Mouse (Mus musculus) v-Abl transformed pro-B cells (cell line): ENCODE results near the gene Dst.

Source experiments
- in situ Hi-C, 2 experiments: fragments of 400-800 bp; cut with MboI; formaldehyde crosslinking; loops; one replicate each; pipeline ENCODE4 v1.15.1; 2025; ENCODE audit not compliant: unreplicated experiment in 2 of 2

The Dst gene

DNA sequence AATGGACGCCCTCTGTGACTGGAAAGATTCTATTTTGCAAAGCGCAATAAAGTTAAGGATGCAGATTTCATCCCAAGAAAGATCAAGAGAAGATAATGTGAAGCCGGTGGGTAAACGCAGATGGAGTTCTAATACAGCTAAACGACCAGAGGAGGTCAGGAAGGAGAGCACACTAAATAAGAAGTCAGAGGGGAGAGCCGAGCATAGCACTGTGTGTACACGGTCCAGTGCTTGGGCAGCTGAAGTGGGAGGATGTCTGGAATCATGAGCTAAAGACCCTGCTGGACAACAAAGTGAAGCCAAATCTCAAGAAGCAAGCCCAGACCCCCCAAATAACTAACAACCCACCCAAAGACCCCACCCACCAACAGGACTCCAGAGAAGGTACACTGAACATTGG is 14.9 kb downstream of the Dst start:
- in situ Hi-C loops, result no loop called here

DNA sequence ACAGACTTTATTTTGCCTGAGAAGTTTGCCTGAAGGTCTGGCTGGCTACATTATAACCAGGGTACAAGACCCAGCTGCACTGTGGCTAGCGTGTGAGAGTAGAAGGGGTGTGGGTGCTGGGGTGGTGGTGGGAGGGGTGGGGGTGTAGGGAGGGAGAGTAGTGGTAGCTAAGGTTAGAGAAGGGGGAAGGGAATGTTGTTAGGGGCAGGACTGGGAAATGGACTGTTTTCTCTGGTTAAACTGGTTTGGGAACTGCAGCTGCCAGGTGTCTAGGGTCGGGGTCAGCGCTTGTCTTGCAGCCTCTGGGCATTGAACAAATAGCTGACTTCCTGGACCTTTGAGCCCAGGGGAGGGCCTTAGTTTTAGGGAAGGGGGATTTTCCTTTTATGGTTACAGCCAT is 17.3 kb downstream of the Dst start:
- in situ Hi-C loops, result no loop called here

DNA sequence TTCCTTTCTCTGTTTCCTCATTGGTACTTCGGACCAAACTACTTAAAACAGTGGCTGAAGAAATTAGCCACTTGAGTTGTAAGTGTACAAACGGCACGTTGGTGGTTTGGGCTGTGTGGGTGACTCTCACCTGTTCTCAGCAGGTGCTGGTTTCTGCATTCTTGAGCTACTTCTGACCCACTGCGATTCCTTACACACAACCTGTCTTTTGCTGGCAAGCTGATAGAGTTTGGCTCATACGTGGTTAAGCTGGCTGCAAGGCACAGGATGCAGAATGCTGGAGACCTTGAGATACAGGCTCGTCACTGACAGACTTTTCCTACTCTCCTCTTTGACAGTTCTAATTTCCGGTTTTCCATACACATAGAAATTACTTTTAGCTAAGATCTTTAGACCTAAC is 19.4 kb downstream of the Dst start:
- in situ Hi-C loops, result no loop called here

DNA sequence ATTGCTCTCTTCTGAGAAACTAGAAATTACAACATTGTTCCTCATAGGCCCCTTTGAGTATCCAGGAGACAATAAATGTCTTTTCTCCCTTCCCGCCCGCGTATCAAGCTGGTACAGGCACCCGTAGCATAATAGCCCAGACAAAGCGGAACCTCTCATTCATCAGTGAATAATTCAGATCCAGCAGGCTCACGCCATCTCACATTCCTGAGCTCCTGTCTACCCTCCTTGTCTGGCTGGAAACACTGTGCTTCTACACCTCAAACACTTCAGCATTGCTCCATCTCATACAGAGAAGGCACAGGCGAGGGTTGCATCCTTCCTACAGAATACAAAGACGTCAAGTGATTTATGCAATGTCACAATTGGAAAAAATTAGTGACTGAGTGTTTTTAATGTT is 23.8 kb downstream of the Dst start:
- in situ Hi-C loops, result no loop called here

DNA sequence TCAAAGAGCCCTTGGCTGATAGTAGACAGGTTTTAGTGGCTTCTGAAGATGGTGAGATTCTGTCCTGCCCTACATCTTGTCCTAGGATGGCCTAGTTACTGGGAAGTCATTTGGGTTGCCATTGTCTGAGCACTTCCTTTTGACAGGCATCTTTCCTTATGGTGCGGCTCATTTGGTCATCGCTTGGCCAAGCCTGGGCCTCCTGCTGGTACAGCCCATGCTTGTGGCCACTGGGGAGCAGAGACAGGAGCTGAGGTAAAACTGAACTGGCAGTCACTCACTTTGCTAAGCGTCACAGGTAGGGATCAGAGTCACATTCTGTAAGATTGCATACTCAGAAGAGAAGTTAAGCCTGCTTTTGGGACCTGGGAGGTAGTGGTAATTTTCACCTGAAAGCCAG is 24.2 kb downstream of the Dst start:
- in situ Hi-C loops, result no loop called here

DNA sequence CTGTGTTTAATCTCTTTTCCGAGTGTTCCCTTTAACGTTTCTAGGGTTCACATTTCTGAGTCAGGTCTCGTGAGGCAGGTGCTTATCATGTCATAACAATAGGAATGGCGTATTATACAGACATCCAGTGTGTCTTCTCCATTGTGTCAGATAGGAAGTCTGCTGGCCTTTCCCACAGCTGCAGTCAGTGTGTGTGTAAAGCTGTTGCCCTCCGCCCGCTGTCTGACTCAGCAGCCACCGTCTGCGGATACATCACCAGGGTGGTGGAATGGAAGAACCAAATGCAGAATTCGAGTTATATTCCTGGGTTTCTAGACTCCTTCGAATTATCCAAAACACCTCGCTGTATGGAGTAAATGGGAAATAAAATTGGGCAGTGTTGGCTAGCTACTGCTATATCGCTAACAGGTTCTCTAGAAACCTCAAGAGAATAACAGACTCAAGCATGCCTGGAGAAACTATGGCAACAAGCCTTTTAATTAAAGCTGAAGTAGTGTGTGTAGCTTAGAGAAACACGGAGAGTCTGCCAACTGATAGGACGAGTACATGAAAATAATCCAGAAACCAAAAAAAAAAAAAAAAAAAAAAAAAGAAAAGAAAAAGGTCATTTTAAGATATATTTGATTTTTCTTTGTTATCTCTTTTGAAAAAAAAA is 24.9 kb downstream of the Dst start:
- in situ Hi-C loops, result no loop called here

DNA sequence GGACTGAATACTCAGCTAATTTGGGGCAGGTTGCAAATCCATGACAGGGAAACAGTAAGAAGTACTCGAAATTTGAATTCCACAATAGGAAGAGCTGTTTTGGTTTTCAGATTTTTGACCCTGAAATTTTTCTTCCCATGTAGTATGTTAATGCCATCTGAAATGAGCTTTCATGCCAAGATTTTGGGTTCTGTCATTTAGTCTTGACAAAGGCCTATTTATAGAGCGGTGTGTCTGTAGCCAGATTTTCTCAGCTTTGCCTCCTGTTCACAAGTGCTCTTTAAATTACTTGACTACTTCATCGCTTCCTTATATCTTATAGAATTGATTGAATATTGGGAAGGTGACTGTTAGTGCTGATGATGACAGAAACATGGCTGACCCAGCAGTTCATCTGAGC is 27.9 kb downstream of the Dst start:
- in situ Hi-C loops, result no loop called here

DNA sequence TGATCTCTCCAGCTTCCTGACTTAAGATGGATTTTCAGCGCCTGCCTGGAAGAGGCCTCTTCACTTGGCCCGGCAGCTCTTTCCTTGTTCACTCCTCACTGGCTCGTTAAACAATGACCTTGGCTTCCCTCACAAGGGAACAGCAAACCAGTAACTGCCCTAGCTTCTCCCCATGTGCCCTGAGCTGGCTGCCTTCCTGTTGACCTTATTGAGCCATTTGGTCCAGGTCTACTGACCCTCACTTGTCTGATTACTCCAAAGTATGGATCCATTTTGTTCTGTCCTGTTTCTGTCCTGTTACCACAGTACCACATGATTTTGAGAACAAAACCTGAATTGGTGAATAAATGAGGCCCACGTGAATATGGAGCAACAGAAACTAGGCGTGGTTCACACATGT is 31.8 kb downstream of the Dst start:
- in situ Hi-C loops, result no loop called here

DNA sequence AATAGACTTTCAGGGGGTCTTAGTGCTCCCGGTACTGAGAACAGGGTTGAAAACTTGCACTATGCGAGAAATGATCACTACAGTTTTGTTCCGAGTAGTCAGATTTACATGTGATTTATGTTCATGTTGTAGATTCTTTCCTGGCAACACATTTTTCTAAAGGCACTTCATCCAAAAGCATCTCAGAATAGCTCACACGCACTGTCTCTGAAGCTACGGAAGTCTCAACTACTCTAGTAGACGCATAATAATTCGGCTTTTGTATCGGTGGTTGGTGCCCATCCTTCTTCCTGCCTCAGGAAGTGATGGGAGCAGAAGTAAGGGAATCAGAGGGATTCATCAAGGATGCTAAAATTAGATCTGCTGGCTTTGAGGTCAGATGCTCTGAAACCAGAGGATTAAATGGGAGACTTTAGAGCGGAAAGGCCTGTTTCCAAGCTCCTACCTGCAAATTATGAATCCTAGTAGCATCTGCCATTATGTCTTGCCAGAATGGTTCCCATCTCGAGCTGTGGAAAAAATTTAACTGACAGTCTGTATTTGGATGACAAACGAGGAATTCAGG is 32.4 kb downstream of the Dst start:
- in situ Hi-C loops, result no loop called here

DNA sequence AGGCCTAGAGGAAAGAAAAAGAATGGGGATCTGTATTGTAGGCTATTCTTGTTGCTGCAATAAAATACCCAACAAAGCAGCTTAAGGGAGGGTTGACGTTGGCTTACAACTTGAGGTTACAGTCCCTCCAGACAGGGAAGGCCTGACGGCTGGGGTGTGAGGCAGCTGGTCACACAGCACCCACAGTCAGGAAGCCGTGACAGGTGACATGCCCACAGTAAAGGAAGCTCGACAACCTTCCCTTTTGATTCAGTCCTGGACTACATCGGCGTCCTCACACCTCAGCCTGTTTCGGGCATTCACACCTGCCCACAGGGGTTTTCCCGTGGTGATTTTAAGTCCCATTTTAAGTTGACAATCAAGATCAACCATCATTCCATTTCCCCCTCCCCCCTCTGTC is 34.6 kb downstream of the Dst start:
- in situ Hi-C loops, result no loop called here

DNA sequence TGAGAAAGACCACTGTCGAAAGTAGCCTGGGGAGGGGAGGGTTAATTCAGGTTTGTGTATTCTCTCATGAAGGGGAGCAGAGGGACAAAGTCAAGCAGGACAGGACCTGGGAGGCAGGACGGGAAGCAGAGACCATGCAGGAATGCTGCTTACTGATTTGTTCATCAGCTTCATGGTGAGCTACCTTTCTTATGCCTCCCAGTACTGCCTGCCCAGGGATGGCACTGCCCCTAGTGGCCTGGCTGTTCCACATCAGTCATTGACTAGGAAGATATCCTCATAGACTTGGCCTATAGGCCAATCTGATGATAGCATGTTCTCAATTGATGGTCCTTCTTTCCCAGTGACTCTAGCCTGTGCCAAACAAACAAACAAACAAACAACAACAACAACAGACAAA is 35.9 kb downstream of the Dst start:
- in situ Hi-C loops, result no loop called here

DNA sequence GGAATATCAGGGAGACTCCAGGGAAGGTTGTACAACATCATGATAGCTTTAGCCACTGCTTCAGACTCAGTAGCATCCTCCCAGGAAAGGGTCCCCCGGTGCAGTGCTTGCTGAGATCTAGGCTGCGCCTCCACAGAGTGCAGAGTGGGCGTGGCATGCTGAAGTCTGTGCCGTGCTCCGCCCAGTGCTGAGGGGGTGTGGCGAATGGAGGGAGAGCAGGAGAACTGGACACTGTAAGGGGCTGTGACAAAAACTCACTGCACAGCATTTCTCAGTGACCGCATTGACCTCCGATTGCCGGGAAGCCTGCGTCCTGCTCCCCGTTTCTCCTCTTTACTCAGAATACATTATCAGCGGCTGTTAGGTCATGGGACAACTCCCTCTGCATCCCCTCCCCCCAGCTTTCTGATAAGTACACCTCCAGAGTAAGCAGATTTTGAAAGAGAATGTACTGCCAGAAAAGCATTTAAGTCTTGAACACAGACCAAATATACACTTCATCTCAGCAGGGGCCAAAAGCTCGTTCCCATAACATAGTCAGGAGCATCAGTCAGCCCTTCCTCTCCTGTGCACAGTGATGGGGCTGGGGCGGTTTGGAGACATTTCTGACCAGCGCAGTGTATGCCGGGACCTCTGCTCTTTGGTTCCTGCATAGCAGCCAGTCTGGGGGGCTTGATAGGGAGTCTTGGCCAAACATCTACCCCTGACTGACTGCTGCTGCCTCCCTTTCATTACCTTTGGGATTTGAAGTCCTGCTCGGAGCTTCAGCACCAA is 37.1 kb downstream of the Dst start:
- in situ Hi-C loops, result no loop called here

DNA sequence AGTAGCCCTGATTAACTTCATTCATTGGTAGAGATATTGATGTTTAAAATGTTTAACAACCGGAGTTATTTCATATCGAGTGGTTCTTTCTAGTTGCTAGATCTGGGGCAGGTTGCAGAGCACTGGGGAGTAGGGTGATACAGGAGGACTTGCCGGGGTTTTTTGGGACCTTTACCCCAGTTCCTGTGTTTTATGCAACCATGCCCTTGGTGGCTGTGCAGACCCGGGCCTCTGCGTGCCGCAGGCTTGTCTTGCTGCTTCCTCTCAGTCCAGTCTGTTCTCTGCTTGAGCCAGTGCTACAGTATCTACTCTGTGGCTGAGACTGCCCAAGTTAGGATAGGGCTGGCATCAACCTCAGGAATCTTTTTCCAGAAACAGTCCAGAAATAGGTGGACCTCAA is 37.7 kb downstream of the Dst start:
- in situ Hi-C loops, result no loop called here

DNA sequence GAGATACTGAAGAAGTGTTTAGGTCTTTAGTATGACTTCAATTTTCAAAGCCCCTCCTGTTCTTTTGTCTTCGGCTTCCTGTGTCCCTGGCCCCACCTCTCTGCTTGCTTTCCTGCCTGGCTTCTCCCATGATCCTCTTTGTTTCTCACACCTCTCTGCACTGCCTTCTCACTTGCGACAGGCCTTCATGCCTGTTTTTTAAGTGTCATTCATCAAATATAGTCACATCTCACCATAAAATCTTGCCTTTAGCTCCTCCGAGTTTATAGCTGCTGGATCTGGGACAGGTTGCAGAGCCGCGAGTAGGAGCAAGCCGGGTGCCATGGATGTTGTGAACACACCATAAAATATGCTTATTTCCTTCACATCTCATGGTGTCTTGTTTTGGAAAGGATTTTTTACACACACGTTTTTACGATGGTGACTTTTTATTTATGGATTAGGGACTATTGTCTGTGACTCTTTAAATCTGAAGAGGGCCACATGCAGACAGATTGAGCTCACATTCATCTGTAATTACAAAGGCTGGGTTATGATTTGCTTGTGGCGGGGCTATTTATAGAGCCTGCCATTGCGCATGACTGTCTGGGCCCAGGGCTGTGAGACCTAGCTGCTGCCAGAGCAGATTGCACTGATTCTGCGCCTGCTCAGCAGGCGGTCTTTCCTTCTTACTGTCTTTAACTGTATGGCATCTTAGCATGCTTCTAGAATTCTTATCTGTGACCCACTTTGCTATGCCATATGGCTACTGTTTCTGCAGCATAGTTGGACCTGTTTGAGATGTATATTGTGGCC is 38.8 kb downstream of the Dst start:
- in situ Hi-C loops, result no loop called here

DNA sequence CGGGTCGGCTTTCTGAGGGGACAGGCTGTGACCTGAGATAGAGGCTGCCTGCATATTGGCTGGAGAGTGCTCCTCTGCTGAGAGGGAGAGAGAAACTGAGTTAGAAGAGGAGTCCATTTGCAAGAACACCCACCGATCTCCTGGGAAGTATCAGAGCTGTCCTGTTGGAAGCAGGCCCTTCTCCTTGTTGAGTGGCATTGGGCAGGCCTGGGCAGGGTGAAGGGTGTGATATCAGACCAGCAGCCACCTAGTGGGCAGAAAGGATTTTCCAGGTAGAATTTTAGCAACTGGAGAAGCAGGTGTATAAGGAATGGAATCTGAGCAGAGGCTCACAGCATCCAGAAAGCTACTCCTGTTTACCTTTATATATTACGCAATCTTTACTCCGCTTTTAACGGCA is 39.8 kb downstream of the Dst start:
- in situ Hi-C loops, result no loop called here

DNA sequence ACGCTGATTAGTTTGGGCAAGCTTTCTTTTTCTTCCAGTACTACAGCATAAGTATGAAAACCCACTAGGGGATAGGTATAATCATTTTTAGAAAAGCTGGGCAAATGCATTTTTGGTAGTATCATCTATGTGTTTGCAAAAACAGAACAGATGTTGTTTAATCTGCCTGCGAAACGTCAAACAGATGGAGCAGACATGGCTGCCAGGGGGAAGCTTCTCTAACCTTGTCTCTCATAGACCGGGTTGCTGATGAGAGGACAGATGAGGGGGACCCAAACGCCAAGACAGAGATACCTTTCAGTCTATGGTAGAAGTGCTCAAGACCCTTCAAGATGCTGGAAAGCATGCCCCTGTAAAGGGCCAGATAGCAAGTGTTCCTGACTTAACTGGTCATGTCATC is 40.5 kb downstream of the Dst start:
- in situ Hi-C loops, result no loop called here

DNA sequence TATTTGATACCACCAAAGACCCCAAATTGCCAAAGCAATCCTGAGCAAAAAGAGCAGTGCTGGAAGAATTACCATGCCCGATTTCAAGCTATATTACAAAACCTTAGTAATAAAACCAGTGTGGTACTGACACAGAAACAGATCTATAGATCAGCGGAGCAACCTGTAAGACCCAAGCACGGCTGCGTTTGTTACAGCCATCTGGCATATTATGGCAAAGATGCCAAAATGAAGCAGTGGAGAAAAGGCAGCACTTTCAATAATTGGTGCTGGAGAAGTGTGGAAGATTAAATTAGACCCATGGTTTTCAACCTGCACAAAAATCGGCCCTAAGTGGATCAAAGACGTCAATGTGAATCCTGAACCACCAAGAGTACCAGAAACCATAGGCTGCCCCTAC is 47.6 kb downstream of the Dst start:
- in situ Hi-C loops, result no loop called here

DNA sequence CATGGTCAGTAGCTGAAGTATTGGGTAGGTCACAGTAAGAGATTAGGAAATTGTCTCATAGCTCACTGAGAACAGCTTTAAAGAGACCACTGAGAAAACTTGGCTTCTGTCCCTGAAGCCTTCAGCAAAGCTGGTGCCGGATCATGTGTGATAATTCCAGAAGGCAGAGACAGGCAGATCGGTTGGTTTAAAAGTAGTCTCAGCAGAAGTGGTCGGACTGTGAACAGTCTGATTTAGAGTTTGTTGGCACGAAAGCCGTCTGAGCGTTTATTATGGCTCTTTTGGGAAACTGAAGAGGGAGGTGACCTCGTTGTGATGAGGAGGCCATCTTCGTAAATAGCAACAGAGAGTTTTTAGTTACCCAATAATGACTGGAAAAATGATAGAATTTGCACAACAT is 52.4 kb downstream of the Dst start:
- in situ Hi-C loops, result loop anchor here (5.0 to 10.0 kb wide), 2 partner anchors 66 to 278 kb away; no protein-coding TSS in a partner anchor

DNA sequence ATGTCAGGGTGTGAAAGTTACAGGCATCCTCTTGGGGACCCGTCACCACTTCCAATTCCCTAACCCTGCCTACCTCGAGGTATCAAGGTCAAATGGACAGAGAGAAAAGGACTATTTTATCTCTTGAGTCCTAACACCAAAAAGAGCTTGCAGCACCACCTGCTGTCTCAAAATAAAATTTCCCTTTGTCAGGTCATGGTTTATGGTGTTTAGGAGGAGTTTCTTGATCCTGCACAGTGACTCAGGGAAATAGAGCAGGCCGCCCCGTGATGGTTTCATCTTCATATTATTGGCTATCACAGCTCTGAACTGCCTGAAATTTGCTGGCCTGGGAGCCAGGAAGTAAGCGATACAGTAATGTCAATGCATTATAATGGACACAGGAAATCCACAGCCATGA is 56.6 kb downstream of the Dst start:
- in situ Hi-C loops, result loop anchor here (5.0 to 10.0 kb wide), 2 partner anchors 70 to 282 kb away; no protein-coding TSS in a partner anchor

DNA sequence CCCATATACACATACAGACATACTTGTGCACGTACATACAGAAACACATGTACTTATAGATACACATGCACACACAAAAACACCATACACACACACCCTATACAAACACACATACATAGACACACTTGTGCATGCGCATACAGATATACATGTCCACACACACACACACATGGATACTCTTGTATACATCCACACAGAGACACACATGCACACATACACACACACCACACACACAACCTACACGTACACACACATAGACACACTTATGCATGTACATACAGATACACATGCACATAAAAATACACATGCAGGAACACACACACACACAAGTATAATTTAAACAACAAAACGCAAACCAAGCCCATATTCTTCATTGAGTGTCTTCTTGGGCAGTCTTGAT is 57.8 kb downstream of the Dst start:
- in situ Hi-C loops, result loop anchor here in 1 of 2 experiments (5.0 to 10.0 kb wide), 2 partner anchors 71 to 284 kb away; no protein-coding TSS in a partner anchor

DNA sequence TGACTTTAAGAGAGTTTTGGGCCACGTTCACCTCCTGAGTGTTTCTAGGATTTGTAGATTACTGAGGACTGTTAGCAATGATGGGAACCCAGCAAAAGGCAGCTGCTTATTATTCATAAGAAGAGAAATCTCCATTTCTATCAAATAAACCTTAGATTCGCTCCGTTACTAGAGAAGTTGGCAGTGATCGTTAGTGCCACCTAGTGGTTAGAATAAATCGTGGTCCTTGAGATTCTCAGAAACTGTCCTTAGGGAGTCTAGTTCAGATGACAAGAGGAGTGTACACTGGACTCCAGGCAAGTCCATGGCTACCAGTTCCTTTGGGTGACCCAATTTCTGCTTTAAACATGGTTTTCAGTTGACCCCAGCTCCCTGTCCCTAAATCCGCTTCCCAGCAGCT is 58.3 kb downstream of the Dst start:
- in situ Hi-C loops, result loop anchor here in 1 of 2 experiments (5.0 to 10.0 kb wide), 2 partner anchors 72 to 284 kb away; no protein-coding TSS in a partner anchor
